Mouse (Mus musculus): ENCODE measurements around the gene Kcnh4. TPM values are rescaled to one million over a fixed set of nuclear protein-coding genes. Genes with fewer than 3 reads are reported as not detected.

Kcnh4 gene
- polyA plus RNA-seq, 1 experiment: not detected

DNA sequence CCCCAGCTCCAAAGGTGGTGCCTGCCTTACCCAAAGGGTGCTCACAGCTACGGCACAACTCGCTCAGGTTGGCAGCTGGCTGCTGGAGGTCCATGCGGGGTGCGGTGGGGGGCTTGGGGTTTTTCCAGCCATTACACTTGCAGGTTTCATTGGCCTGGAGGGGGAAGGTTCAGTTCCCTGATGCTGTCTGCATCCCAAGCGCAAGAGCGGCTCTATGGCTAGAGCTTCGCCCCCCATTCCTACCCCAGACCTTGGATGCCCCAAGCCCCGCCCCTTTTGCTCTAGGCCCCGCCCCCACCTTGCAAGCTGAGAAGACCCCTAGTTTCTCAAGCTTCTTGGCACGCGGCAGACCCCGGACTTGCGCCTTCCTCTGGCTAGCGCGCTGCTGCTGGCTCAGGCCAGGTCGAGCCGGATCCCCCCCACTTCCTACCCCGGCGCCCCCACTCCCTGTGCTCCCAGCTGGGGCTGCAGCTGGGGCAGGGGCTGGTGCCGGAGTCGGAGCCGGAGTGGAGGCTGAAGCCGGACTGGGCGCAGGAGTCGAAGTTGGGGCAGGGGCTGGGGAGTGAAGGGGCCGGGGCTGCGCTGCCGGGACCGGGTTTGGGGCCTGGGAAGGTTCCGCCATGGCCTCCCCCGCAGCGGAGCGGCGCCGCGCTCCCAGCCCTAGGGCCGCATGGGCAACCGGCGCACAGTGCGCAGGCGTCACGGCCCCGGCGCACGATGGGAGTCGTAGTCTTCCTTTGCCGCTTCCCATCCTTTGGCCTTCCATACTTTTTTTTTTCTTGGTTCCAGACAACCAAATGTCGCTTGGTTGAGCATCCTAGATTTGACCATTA is 47.7 kb downstream of the Kcnh4 start, which contains the start of gene Kat2a:
Gene Kat2a, minus strand, starts transcription at position 683 of the 833 bp plus-strand sequence.
- Histone ChIP-seq H3K4me1 (ENCODE audit: control insufficient read depth, insufficient read depth, low read length) (peaks cover 35% of the 10 kb centered on the region), H3K27ac (ENCODE audit: insufficient read depth, low read depth, low read length) (peak within 1 kb of the TSS; percentile 76), H3K4me3 (ENCODE audit: insufficient read depth, low read depth, low read length) (peak within 1 kb of the TSS; percentile 67)
- 1% methylated on average over 48 of the region's 48 CpGs for WGBS
- TF ChIP-seq POLR2A (IDR thresholded peaks at IDR 0.05; ENCODE audit: insufficient read depth, low read depth, low read length) (peak; percentile 78), CTCF (IDR thresholded peaks at IDR 0.05; ENCODE audit: insufficient read depth, low read depth, low read length) (no peak)

DNA sequence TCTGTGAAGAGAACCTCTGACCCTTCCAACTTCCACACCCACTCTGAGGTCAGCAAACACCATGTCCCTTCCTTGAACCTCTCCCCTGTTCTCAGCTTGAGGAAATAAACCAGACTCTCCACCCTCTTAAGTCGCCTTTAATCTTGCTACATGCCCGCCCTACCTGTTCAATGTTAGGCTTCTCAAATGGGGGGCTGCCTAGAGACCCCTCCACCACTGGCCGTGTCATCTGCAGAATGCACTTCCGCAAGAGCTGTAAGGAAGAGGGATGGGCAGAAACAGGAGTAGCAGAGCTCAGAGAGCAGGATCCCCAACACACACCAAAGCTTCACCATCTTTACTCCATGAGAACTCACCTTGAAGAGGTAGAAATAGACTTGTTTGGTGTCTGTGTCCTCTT is 48.8 kb downstream of the Kcnh4 start:
- 85% methylated on average over 4 of the region's 4 CpGs for WGBS
- Histone ChIP-seq H3K4me3 (ENCODE audit: insufficient read depth, low read depth, low read length) (no peak overlapping the region), H3K4me1 (ENCODE audit: control insufficient read depth, insufficient read depth, low read length) (peaks cover 35% of the 10 kb centered on the region), H3K27ac (ENCODE audit: insufficient read depth, low read depth, low read length) (no peak overlapping the region)
- TF ChIP-seq POLR2A (IDR thresholded peaks at IDR 0.05; ENCODE audit: insufficient read depth, low read depth, low read length): no peak
- no peak for TF ChIP-seq CTCF (IDR thresholded peaks at IDR 0.05; ENCODE audit: insufficient read depth, low read depth, low read length)

DNA sequence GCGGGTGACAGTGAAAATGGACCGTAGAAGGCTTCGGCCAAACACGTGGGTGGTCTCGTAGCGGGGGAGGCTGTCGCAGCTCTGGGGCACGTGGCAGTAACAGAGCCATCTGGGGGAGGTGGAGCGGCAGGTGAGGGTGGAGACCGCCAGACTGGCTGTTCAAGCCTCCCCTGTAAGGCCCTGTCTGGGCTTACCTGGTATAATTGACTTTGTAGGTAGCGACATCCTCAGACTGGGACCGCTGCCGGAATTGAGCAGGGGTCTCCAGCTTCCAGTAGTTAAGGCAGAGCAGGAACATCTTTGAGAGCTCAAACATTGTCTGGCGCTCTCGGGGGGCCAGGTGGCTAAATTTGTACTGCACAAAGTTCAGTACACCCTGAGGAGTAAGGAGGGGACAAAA is 49.2 kb downstream of the Kcnh4 start:
- 91% methylated on average over 15 of the region's 15 CpGs for WGBS
- TF ChIP-seq CTCF (IDR thresholded peaks at IDR 0.05; ENCODE audit: insufficient read depth, low read depth, low read length) (no peak), POLR2A (IDR thresholded peaks at IDR 0.05; ENCODE audit: insufficient read depth, low read depth, low read length) (no peak)
- H3K27ac ChIP-seq (ENCODE audit: insufficient read depth, low read depth, low read length): no peak overlapping the region
- no peak overlapping the region for H3K4me3 ChIP-seq (ENCODE audit: insufficient read depth, low read depth, low read length)
- peaks cover 34% of the 10 kb centered on the region for H3K4me1 ChIP-seq (ENCODE audit: control insufficient read depth, insufficient read depth, low read length)

DNA sequence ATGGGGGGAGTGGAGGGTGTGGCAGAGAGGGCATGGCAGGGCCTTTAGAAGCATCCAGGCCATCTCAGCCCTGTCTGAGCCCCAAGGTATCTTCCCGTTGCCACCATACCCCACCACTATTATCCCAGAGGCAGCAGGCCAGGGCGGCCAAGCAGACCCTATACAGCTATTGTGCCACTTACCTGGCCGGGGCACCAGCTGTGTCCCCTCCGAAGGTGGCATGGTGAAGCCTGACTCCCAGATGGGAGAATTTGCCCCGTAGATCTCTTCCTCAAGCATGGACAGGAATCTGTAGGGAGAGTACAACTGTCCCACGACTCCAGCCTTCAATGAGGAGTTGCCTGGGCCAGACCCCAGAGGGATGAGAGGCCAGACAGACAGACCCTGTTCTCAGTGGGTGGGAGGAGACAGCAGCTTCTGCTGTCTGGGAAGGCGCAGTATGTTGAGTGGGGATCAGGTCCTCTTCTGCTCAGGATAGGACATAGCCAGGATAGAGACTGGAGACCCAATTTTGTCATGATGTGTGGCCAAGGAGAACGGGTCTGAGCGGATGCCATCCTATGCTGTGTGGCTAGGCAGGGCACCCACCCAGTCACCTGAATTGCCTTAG is 50.4 kb downstream of the Kcnh4 start:
- peaks cover 26% of the 10 kb centered on the region for H3K4me1 ChIP-seq (ENCODE audit: control insufficient read depth, insufficient read depth, low read length)
- WGBS: 95% methylated on average over 9 of the region's 9 CpGs
- H3K27ac ChIP-seq (ENCODE audit: insufficient read depth, low read depth, low read length): no peak overlapping the region
- no peak for TF ChIP-seq CTCF (IDR thresholded peaks at IDR 0.05; ENCODE audit: insufficient read depth, low read depth, low read length)
- no peak for TF ChIP-seq POLR2A (IDR thresholded peaks at IDR 0.05; ENCODE audit: insufficient read depth, low read depth, low read length)
- no peak overlapping the region for H3K4me3 ChIP-seq (ENCODE audit: insufficient read depth, low read depth, low read length)

DNA sequence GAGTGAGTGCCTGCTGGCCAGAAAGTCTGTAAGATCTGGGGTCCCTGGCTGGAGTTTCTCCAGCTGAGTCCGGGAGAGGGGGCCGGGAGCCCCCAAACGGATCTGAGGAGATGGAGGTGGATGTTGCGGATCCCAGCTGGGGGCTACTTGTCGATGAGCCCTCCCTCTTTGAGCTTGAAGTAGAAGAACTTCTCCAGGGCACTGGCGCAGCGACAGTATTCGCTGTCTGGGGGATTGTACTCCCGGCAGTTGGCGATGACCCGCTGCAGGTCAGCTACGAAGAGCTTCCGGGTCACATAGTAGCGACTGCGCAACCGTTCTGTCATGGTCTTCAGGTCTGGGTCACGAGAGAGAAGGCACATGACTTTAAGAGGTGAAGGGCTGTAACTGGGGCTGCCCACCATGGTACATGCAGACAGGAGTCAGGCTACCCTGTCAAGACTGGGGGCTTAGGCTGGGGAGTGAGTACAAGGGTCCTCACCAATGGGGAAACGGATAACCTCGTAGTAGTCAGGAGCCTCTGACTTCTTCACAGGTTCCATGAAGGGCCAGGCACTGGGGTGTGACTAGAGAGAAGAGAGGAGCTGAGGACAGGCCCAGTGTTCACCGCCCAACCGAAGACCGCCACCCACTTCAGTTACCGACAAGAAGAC is 54.5 kb downstream of the Kcnh4 start:
- H3K27ac ChIP-seq (ENCODE audit: insufficient read depth, low read depth, low read length): no peak overlapping the region
- TF ChIP-seq CTCF (IDR thresholded peaks at IDR 0.05; ENCODE audit: insufficient read depth, low read depth, low read length): no peak
- no peak for TF ChIP-seq POLR2A (IDR thresholded peaks at IDR 0.05; ENCODE audit: insufficient read depth, low read depth, low read length)
- 94% methylated on average over 23 of the region's 23 CpGs for WGBS
- peaks cover 4% of the 10 kb centered on the region; the same call in 1 of the 2 replicates for H3K4me1 ChIP-seq (ENCODE audit: control insufficient read depth, insufficient read depth, low read length)
- H3K4me3 ChIP-seq (ENCODE audit: insufficient read depth, low read depth, low read length): no peak overlapping the region

DNA sequence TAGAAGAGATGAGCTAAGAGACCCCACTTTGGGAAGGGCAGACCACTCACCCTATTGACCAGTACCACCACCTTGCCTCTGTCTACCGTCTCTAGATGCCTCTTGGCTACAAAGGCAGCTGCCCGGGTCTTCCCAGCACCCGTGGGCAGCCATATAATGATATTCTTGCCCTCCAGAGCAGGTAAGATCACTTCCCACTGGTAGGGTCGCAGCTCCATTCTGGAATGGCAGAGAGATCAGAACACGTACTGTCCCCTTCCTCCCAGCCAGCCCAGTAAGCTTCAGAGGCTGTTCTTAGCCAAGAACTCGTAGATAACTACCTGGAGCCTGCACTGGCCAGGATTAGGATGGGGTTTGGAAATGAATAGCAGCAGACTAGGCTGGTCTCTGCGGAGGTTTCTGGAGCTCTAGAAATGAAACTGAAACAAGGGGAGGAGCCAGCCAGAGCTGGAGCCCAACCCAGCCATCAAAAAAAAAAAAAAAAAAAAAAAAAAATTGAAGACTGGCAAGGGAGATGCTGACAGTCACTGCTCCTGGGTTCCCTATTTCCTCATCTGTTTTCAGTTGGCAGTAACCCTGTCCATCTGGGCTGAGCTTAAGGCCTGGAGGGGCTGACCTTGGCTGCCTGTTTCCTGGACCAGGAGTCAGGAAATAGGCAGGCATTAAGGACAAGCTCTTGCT is 55.8 kb downstream of the Kcnh4 start, which contains the start of gene Dhx58:
Gene Dhx58, minus strand, starts transcription at position 421 of the 681 bp plus-strand sequence.
- WGBS: 68% methylated on average over 7 of the region's 7 CpGs
- H3K27ac ChIP-seq (ENCODE audit: insufficient read depth, low read depth, low read length): no peak within 1 kb of the TSS
- TF ChIP-seq CTCF (IDR thresholded peaks at IDR 0.05; ENCODE audit: insufficient read depth, low read depth, low read length) (no peak), POLR2A (IDR thresholded peaks at IDR 0.05; ENCODE audit: insufficient read depth, low read depth, low read length) (no peak)
- H3K4me3 ChIP-seq (ENCODE audit: insufficient read depth, low read depth, low read length): no peak within 1 kb of the TSS
- H3K4me1 ChIP-seq (ENCODE audit: control insufficient read depth, insufficient read depth, low read length): peaks cover 4% of the 10 kb centered on the region; the same call in 1 of the 2 replicates

DNA sequence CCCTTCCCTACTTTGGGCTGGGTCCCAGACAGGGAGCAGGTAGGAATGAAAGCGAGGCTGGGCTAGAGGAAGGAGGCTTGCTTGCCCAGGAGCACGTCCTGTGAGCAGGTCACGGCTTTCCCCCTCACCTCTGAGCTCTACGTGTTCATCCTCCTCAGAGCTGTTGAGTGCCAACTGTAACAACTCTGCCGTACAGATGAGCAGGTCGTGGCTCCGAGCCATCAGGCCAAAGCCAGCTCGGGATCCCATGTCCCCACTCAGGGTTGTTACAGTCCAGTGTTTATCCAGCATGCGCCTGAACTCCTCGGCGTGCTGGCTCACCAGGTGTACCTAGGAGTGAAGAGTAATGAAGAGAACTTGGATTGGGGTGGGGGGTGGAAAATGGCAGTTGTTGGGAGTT is 56.4 kb downstream of the Kcnh4 start:
- Histone ChIP-seq H3K27ac (ENCODE audit: insufficient read depth, low read depth, low read length) (no peak overlapping the region), H3K4me1 (ENCODE audit: control insufficient read depth, insufficient read depth, low read length) (peaks cover 4% of the 10 kb centered on the region; the same call in 1 of the 2 replicates), H3K4me3 (ENCODE audit: insufficient read depth, low read depth, low read length) (no peak overlapping the region)
- 75% methylated on average over 11 of the region's 11 CpGs for WGBS
- TF ChIP-seq CTCF (IDR thresholded peaks at IDR 0.05; ENCODE audit: insufficient read depth, low read depth, low read length) (no peak), POLR2A (IDR thresholded peaks at IDR 0.05; ENCODE audit: insufficient read depth, low read depth, low read length) (no peak)

DNA sequence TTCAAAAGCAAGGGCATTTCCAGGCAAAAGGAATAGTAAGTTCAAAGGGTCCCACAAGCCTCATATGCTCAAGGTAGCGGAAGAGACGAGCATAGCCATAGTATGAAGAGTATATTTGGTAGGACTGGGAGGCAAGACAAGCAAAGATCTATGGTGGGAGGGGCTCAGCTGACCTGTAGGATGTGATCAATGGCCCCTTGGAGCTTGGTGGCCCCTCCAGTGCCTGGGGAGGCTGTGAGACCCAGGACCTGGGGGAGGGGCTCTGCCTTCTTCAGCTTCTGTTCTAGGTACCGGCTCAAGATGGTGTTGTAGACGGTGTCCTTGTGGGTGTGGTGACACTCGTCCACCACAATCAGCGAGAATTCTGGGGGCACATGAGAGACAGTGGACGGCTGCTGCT is 56.8 kb downstream of the Kcnh4 start:
- Histone ChIP-seq H3K4me3 (ENCODE audit: insufficient read depth, low read depth, low read length) (no peak overlapping the region), H3K4me1 (ENCODE audit: control insufficient read depth, insufficient read depth, low read length) (peaks cover 4% of the 10 kb centered on the region; the same call in 1 of the 2 replicates), H3K27ac (ENCODE audit: insufficient read depth, low read depth, low read length) (no peak overlapping the region)
- TF ChIP-seq POLR2A (IDR thresholded peaks at IDR 0.05; ENCODE audit: insufficient read depth, low read depth, low read length) (no peak), CTCF (IDR thresholded peaks at IDR 0.05; ENCODE audit: insufficient read depth, low read depth, low read length) (no peak)
- 51% methylated on average over 7 of the region's 7 CpGs for WGBS
